Mouse (Mus musculus) CD4-positive naive resting alpha-beta T cell, adult 57 days (primary cell): ENCODE results near the gene Isoc2b. TPM values are rescaled to one million over a fixed set of nuclear protein-coding genes. Genes with fewer than 3 reads are reported as not detected.

Experiments used
- total RNA-seq: library from RNA; stranded (reverse); gene quantifications from one replicate; pipeline ENCODE4 v1.2.4, GENCODE M21; 2023

Isoc2b gene
- 9.7 TPM for total RNA-seq

GRCm38 (mm10) chr7:4870133-4870532 lies at the start of gene Isoc2b:
Gene Isoc2b, minus strand, starts transcription at chr7:4870258.

DNA sequence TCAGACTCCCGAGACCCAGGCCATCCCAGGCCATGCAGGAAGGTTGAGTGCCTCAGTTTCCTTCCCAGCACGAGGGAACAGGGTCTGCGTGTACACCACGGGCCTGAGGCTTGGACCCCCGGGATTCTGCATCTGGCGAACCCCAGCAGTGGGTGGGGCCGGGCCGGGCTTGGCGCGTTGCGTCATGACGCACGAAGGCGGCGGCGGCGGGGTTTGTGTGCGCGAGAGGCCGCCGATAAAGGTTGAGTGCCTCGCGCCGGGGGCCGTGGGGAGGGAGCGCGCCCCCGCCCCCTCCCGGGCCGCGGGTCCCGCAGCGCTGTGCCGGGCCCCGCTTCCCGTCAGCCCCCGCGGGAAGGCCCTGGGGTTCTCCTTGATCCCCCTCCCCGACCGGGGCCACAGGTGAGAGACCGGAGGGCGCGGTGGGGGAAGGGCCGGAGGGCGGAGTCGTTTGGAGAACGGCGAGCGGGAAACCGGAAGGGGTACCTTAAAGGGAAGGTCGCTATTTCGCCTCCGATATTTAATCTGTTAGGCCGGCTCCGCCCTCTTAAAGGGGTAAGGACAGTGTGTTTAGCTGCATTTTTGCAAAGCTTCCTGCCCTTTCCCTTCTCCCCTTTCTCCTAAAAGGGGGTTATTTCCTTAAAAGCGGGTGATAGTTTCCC lies 45.1 kb upstream of the Isoc2b start, which contains the start of gene Zfp628:
Zfp628 (plus strand) TSS at position 211 of the 659 bp plus-strand sequence.

DNA sequence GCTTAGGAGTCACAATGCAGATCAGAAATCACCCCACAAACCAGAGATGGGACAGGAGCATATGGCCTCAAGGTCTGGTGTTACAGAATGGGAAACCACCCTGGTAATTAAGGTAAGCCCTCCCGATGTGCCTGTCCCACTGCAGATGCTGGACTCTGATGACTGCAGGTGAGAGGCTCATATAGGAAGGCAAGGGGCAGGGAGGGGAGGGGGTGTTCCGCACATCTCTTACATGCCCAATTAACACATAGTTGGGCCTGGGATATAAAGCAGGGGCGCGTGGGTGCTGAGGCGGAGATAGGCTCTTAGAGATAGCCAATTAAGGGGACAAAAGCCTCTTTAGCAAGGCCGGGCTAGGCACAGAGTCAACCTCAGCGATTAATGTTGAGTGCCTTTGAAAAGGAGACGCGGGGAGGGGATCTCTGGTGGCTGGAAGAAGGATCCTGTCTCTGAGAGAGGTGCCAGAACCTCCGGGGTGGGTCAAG lies 36.5 kb upstream of the Isoc2b start, which contains the start of gene Gm36210:
Gm36210 (minus strand) TSS at position 51 of the 485 bp plus-strand sequence.

DNA sequence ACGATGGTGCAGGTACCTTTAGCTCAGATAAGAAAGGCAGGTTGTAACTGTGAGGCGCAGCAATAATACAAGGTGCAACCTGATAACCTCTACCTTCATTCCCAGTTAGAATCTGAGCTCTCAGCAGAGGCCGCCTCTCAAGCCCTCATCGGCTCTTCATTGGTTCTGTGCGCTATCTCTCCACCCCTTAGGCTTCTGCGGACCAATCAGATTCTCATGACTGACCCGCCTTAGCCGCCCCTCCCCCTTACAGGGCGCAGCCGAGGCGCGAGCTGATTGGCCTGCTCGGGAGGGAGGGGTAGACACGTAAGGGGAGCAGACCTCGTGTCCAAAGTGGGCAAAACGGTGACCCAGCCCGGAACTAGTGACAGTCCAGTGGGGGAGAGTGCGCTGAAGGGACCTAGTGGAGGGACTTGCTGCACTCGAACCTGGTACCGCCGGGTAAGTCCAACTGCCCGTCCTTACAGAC lies 6.7 kb upstream of the Isoc2b start, which contains the start of gene Isoc2a:
Isoc2a (plus strand) TSS at position 401 of the 469 bp plus-strand sequence.

DNA sequence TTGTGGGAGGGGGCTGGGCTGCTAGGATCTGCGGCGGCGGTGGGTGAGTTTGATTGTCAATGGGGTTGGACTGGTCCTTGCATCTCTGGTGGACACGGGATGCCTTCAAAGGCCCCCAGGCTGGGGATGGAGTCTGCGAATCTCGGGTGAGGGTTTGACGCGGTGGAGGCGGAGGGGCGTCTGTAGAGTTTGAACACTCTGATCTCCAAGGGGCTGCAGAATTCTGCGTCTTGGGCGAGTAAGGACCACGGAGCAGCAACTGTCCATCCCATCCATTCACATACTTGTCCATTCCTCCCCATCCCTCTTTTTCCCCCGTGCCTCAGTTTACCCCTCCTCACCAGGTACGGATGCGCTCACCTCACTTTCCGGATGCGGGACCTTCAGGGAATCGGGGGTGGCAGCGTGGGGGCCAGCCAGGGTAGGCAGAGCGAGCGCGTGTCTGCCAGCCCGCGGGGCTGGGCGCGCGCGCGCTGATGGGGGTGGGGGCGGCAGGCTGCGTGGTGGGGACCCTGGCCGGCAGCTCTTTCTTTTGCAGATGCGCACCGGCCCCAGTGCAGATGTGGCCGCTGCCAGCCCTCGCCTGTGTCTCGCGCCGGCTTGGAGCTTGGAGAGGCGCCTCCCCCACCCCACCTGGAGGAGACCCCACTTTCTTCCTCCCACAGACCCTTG lies 25.7 kb downstream of the Isoc2b start, which contains the start of gene Shisa7:
Shisa7 (minus strand) TSS at position 452 of the 672 bp plus-strand sequence.

GRCm38 (mm10) chr7:4812303-4813104 lies 57.6 kb downstream of the Isoc2b start, which contains the start of gene Ube2s:
Gene Ube2s, minus strand, starts transcription at chr7:4812590.

Other genes with a start within 250 kb of the Isoc2b start
- 59.6 TPM for gene Tmem86b, start 238.8 kb downstream of the Isoc2b start, total RNA-seq
- 282 TPM for gene Ppp6r1, start 211.2 kb downstream of the Isoc2b start, total RNA-seq
- gene Hspbp1, start 185.2 kb downstream of the Isoc2b start, total RNA-seq = 76.6 TPM
- not detected for gene Brsk1, start 179.7 kb downstream of the Isoc2b start, total RNA-seq
- not detected for gene Tmem150b, start 145.0 kb downstream of the Isoc2b start, total RNA-seq
- 70.4 TPM for gene Kmt5c, start 130.1 kb downstream of the Isoc2b start, total RNA-seq
- 4.6 TPM for gene Cox6b2, start 117.2 kb downstream of the Isoc2b start, total RNA-seq
- gene Fam71e2, start 99.0 kb downstream of the Isoc2b start, total RNA-seq = not detected
- gene Il11, start 87.4 kb downstream of the Isoc2b start, total RNA-seq = not detected
- gene Tmem190, start 87.3 kb downstream of the Isoc2b start, total RNA-seq = not detected
- 2.7 TPM for gene Tmem238, start 80.6 kb downstream of the Isoc2b start, total RNA-seq
- 2,201 TPM for gene Rpl28, start 77.4 kb downstream of the Isoc2b start, total RNA-seq
- 163 TPM for gene Ube2s, start 57.7 kb downstream of the Isoc2b start, total RNA-seq
- 2.3 TPM for gene Shisa7, start 25.6 kb downstream of the Isoc2b start, total RNA-seq
- gene Isoc2a, start 6.9 kb upstream of the Isoc2b start, total RNA-seq = 13.4 TPM
- not detected for gene Gm36210, start 36.3 kb upstream of the Isoc2b start, total RNA-seq
- gene Zfp628, start 45.0 kb upstream of the Isoc2b start, total RNA-seq = 35.2 TPM
- 13.9 TPM for gene Nat14, start 51.8 kb upstream of the Isoc2b start, total RNA-seq
- gene Ssc5d, start 55.5 kb upstream of the Isoc2b start, total RNA-seq = 0.47 TPM
- gene Sbk2, start 94.1 kb upstream of the Isoc2b start, total RNA-seq = not detected
- gene Sbk3, start 100.9 kb upstream of the Isoc2b start, total RNA-seq = not detected
- gene Zfp579, start 125.9 kb upstream of the Isoc2b start, total RNA-seq = 34.3 TPM
- 14.7 TPM for gene Zfp524, start 144.2 kb upstream of the Isoc2b start, total RNA-seq
- 47.3 TPM for gene Fiz1, start 144.4 kb upstream of the Isoc2b start, total RNA-seq
- not detected for gene Gm44973, start 145.2 kb upstream of the Isoc2b start, total RNA-seq
- 57.5 TPM for gene Zfp865, start 150.1 kb upstream of the Isoc2b start, total RNA-seq
- 0.44 TPM for gene Ccdc106, start 150.3 kb upstream of the Isoc2b start, total RNA-seq
- gene 4632433K11Rik, start 163.9 kb upstream of the Isoc2b start, total RNA-seq = not detected
- gene Zfp784, start 168.2 kb upstream of the Isoc2b start, total RNA-seq = 7.4 TPM
- gene Zfp580, start 181.3 kb upstream of the Isoc2b start, total RNA-seq = 2.9 TPM
- gene U2af2, start 191.9 kb upstream of the Isoc2b start, total RNA-seq = 436 TPM
- gene Epn1, start 210.0 kb upstream of the Isoc2b start, total RNA-seq = 110 TPM
- gene Rfpl4, start 246.7 kb upstream of the Isoc2b start, total RNA-seq = not detected